Mouse (Mus musculus) bone marrow macrophage, adult 2 months (primary cell): ENCODE measurements around the gene Mkln1. TPM values are rescaled to one million over a fixed set of nuclear protein-coding genes. Genes with fewer than 3 reads are reported as not detected.

Experiments used
- H3K27ac ChIP-seq: 2 replicates; pipeline ENCODE4 v1.5.1; 2012; ENCODE audit warnings: low read depth, low read length; ENCODE audit not compliant: insufficient read depth
- H3K4me1 ChIP-seq: 2 replicates; pipeline ENCODE4 v1.6.1; 2012; ENCODE audit warnings: low read length; ENCODE audit not compliant: control insufficient read depth, insufficient read depth
- H3K4me3 ChIP-seq: 2 replicates; pipeline ENCODE4 v1.5.1; 2012; ENCODE audit warnings: mild to moderate bottlenecking, low read length, moderate library complexity; ENCODE audit not compliant: insufficient read depth
- CTCF ChIP-seq: IDR thresholded peaks from 2 replicates; pipeline ENCODE4 v1.5.1; 2012; ENCODE audit warnings: low read depth, mild to moderate bottlenecking, low read length, moderate library complexity
- POLR2A ChIP-seq: IDR thresholded peaks from 2 replicates; pipeline ENCODE4 v1.6.1; 2012; ENCODE audit warnings: mild to moderate bottlenecking, low read depth, low read length, borderline replicate concordance
- polyA plus RNA-seq: library from polyadenylated mRNA; stranded (reverse); fragments of >200 nt; gene quantifications from 2 replicates; pipeline ENCODE4 v1.2.4, GENCODE M21; 2012; ENCODE audit not compliant: missing spikeins, insufficient read depth, insufficient read length

Mkln1 gene
- polyA plus RNA-seq, 1 experiment: 101 TPM

DNA sequence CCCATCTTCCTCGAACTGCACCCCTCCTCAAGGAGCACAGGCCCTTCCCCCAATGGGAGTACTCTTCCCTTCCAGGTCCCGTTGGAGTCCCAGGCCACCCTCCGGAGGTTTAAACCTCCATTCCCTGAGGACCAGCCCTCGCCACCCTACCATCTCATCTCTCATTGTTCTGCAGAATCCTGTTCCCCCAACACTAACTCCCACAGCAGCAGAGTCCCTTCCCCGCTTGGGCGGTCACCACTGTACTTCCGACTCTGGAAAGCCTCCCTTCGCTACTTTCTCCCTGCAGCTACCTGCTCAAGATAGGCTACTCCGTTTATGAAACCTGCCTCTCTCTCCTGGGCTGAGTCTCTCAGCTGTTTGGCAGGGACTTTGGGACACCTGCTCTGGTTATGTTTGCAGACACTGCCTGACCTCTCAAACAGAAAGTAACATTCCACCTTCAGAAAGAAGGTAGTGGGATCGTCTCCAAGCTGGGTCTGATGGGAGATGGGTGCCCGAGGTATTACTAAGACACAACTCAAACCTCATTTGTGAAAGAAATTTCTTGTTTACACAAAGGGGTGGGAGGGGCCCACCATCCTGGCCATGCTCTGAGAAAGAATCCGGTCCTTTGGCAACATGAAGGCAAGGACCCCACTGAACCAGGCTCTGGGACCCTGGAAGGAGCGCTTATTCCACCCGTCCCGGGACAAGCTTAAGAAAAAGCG, 164.0 kb downstream of the Mkln1 start:
- H3K4me3 ChIP-seq: no peak overlapping the region
- H3K27ac ChIP-seq: no peak overlapping the region
- TF ChIP-seq CTCF: no peak
- no peak for TF ChIP-seq POLR2A
- H3K4me1 ChIP-seq: no peaks in the 10 kb centered on the region

DNA sequence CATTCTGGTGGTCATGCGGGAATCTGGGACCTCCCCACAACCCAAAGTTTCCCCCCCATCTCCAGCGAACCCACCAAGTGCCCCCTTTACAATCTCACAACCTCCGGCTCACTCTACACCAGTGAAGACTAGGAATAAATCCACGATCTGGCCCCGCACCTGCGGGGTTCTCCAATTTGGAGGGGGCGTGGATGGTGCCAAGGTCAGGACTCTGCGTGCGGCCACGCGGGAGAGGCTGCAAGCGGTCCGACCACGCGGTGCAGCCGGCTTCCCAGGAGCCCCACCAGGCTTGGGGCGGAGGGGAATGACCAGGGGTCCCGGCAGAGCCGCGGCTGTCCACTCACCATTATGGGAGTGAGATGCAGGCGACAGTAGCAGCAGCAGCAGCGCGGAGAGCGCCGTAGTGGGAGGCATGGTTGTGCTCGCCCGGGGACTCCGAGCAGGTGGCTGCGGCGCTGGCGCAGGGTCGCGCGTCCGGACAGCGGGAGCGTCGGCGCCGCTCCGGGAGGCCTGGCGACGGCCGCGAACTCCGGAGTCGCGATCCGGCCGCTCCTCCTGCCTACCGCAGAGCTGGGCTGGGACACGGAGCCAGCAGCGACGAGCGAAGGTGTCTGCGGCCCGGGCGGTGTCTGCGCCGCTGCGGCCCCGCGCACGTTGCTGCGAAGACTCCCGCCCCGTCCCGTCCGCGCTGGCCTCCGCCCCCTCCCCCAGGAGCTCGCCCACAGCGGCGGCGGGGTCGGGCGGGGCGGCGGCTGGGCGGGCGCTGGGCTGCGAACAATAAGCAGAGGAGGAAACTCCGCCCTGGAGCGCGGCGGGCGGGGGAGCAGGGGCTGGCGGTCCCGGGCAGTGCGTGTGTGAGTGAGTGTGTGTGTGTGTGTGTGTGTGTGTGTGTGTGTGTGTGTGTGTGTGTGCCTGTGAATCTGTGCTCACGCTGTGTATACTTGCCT, 165.0 kb downstream of the Mkln1 start, which contains the start of gene Podxl:
Gene Podxl (minus strand): TSS at position 747 of the 947 bp plus-strand sequence.
- H3K4me3 ChIP-seq: peak within 1 kb of the TSS; percentile 53
- TF ChIP-seq CTCF (no peak), POLR2A (no peak)
- no peaks in the 10 kb centered on the region for H3K4me1 ChIP-seq
- no peak within 1 kb of the TSS for H3K27ac ChIP-seq

DNA sequence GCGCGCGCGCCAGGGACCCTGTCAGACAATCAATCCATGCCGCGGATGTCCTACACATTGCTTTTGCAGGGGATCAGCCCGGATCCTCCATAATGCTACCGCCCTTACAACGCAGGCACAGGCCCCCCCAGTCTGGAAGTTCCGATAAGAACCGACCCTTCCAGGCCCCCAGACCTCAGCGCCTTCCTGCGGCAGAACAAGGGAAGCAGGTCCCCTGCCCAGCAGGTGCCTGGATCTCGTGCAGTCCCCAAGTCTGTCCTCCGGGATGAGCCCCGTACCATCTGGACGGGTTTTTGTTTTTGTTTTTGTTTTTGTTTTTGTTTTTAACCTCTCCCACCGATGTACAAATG, 165.6 kb downstream of the Mkln1 start:
- Histone ChIP-seq H3K4me3 (peak overlapping the region; percentile 53), H3K27ac (no peak overlapping the region), H3K4me1 (no peaks in the 10 kb centered on the region)
- TF ChIP-seq POLR2A (no peak), CTCF (no peak)

DNA sequence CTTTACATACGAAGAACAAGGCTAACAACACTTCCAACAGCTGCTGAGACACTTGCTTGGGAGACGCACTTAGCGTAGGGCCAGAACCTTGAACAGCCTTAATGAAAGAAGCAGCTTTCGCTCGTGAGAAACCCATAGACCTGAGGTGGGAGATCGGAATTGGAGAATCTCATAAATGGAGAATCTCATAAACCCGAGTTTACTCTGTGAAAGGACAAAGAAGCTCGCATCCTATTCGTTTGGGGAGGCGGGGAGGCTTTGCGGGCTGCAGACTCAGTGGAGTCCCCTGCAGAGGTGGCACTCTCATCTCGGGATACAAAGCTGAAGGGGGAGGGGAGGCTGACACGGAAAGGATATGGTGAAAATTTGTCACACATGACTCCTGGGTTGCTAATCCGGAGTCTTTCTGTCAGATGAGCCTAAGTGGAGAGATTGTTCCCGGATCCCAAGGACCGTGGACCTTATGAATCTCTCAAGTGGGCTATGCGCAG, 166.4 kb downstream of the Mkln1 start:
- H3K27ac ChIP-seq: no peak overlapping the region
- H3K4me1 ChIP-seq: no peaks in the 10 kb centered on the region
- TF ChIP-seq CTCF: no peak
- H3K4me3 ChIP-seq: no peak overlapping the region

Other genes starting within 250 kb of the Mkln1 start
- not detected in 2 replicates for gene Podxl, start 165.2 kb downstream of the Mkln1 start, polyA plus RNA-seq